Mouse (Mus musculus) skeletal muscle tissue, adult 2 months (tissue): Measurements from ENCODE around the gene Cyp3a44.
"Not testable (repeated sequence)": the region's sequence is repeated elsewhere in the genome, so short reads cannot be mapped to it uniquely, and the experiment has no call there.

Experiments used
- DNase-seq: peaks from one replicate; pipeline ENCODE4 v3.0.0-alpha.2; 2012; ENCODE audit warnings: low read depth, low spot score

The Cyp3a44 gene

GRCm38 (mm10) chr5:145805796-145806195, at the start of gene Cyp3a44:
Cyp3a44 (minus strand) TSS chr5:145805874.
- DNase-seq: not testable (repeated sequence)

GRCm38 (mm10) chr5:145800229-145800628, 5.4 kb downstream of the Cyp3a44 start:
- DNase-seq: not testable (repeated sequence)

GRCm38 (mm10) chr5:145793232-145793631, 12.4 kb downstream of the Cyp3a44 start:
- not testable (repeated sequence) for DNase-seq

- not testable (repeated sequence) for DNase-seq
Observed at GRCm38 (mm10) chr5:145737512-145737911, 68.2 kb downstream of the Cyp3a44 start.
